Mouse (Mus musculus): ENCODE data around the gene Spen.

DNA sequence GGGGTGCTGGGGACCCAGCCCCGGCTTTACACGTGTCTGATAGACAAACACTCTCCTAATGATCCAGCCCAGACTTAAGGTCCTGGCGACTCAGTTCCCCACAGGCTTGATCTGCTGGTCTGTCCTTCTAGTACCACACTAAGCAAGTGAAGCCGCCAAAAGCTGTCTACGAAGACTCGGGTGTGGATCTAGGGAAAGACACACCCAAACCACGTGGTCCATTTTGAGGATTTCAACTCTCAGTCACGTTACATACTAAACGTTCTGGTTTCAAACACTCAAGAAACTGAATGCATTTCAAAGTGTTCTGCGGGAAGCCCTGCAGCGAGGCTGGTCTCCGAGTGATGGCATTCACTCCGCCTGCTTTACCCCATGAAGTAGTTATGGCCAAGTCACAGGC, 27.9 kb downstream of the Spen start:
- TF ChIP-seq EP300 (IDR thresholded peaks at IDR 0.05; ENCODE audit: low read depth) (no peak), CTCF (IDR thresholded peaks at IDR 0.05; ENCODE audit: low read depth) (no peak)
